Mouse (Mus musculus): ENCODE data around the gene Zfp316. TPM values are rescaled to one million over a fixed set of nuclear protein-coding genes. Genes with fewer than 3 reads are reported as not detected.
A peak's percentile ranks its signal among the peaks of the same experiment; 100 is the strongest.

Zfp316 gene
- polyA plus RNA-seq (2016; fragmentation: Nextera tagmentation; extraction: Ambion mirVana): 4.2 and 5.2 TPM in 2 replicates

DNA sequence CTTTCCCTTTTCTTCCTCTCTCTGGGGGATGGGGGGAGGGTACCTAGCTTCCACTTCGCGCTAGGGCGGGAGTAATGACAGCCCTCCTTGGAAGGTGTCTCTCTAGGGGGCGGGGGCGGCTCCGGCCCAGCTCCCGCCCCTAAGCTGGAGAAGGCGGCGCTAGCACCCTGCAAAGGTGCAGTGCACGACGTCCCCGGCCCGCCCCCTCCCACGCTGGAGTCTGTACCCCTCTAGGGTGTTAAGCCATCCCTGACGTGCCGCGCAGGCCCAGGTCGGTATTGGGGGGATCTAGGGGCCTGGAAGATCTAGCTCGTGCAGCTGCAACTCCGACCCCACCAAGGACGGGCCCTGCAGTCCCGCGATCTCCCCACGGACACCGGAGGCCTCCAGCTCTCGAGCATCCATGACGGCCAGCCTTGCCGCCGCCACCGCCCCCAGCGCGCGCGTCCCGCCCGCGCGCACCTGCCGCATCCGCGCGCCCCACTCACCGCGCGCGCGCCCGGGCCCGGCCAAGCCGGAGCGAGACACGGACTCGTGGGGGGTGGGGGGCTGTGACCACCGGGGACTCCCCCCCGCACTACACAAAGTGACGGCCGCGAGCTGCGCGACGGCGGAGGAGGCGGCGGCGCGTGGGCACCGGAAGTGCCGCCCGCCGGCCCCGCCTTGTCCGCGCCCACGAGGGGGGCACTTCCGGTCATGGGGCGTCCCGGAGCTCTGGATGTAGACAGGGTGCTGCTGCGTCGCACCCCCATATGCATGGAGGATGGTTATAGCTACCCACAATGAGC lies at the start of gene Zfp316:
TSS of gene Zfp316 (minus strand) at position 660 of the 788 bp plus-strand sequence.
- Histone ChIP-seq H3K4me1 (peaks cover 29% of the 10 kb centered on the region), H3K27ac (replicated peaks) (peak within 1 kb of the TSS; percentile 97), H3K36me3 (peaks cover 5% of the 10 kb centered on the region), H3K9me3 (replicated peaks) (no peaks in the 10 kb centered on the region), H3K4me3 (peak within 1 kb of the TSS; percentile 90), H3K27me3 (ENCODE audit: low read depth, poor library complexity, severe bottlenecking) (no peaks in the 10 kb centered on the region)
- WGBS: under 1% methylated on average over 70 of the region's 79 CpGs
- peak; percentile 71 for DNase-seq (ENCODE audit: low spot score)

DNA sequence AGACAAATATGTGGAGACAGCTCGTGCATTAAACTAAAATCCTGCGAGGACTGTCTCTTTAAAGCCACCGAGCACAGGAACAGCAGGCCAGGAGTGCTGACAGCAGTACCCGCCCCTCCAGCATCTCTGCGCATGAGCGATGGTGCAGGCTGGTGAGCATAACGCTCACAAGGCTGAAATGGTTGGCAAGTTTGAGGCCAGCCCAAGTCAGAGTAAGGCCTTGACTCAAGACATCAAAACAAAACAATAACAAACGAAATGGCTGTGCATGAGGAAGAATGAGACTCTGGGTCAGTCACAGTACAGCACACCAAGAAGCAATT lies 47.4 kb upstream of the Zfp316 start:
- no peaks in the 10 kb centered on the region for H3K27me3 ChIP-seq (ENCODE audit: low read depth, poor library complexity, severe bottlenecking)
- H3K9me3 ChIP-seq (replicated peaks): no peaks in the 10 kb centered on the region
- H3K27ac ChIP-seq (replicated peaks): no peak overlapping the region
- peaks cover 80% of the 10 kb centered on the region for H3K36me3 ChIP-seq
- DNase-seq (ENCODE audit: low spot score): no peak
- no peak overlapping the region for H3K4me3 ChIP-seq
- H3K4me1 ChIP-seq: peaks cover 29% of the 10 kb centered on the region
- 87% methylated on average over 8 of the region's 8 CpGs for WGBS

DNA sequence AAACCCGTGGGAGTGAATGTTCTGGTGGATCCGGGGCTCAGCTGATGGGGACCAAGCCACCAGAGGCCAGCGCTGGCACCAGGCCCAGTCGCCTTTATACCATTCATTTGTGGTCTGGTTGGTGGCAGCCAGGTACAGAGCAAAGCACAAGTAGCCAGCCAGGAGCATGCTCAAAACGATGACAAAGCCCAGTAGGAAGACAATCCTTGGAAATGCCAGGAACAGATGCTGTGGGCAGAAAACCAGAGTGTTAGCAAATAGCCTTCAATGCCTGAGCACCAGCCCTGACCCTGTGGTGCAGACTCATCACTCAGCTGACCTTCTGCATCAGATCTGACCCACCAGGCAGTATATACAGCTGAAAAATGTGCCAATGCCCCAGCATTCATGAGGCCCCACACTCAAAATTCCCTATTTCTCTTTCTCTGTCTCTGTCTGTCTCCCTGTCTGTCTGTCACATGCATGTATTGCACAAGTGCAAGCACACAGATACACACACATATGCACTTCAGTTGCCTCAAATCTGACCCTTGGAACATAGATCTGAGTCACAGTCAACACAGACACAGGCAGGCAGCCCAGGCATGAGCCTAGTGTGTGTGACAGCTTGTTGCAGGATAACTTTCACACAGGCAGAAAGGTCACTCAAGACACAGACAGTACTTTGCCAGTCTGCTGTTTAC lies 46.9 kb upstream of the Zfp316 start:
- Histone ChIP-seq H3K9me3 (replicated peaks) (no peaks in the 10 kb centered on the region), H3K27me3 (ENCODE audit: low read depth, poor library complexity, severe bottlenecking) (no peaks in the 10 kb centered on the region), H3K4me1 (peaks cover 29% of the 10 kb centered on the region), H3K36me3 (peaks cover 80% of the 10 kb centered on the region), H3K4me3 (no peak overlapping the region), H3K27ac (replicated peaks) (no peak overlapping the region)
- no peak for DNase-seq (ENCODE audit: low spot score)
- WGBS: 90% methylated on average over 5 of the region's 5 CpGs

DNA sequence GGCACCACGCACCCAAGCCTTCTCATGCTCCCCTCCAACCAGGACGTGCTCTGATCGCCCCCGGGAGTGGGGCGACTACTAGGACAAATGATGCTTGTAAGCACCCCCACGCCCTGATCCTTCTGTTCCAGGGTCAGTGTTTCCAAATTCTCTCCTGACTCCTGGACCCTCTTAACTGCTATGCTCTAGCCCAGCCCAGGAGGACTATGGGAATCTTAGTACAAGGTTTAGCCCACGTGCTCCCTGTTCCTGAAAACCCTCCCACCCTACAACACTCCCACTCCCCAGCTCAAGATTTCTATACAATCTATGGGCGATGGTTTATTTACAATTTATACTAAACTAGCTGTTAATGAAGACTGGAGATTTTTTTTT lies 45.7 kb upstream of the Zfp316 start:
- DNase-seq (ENCODE audit: low spot score): no peak
- no peaks in the 10 kb centered on the region for H3K9me3 ChIP-seq (replicated peaks)
- peaks cover 80% of the 10 kb centered on the region for H3K36me3 ChIP-seq
- no peaks in the 10 kb centered on the region for H3K27me3 ChIP-seq (ENCODE audit: low read depth, poor library complexity, severe bottlenecking)
- 13% methylated on average over 8 of the region's 8 CpGs for WGBS
- H3K4me3 ChIP-seq: peak overlapping the region; percentile 88
- H3K27ac ChIP-seq (replicated peaks): peak overlapping the region; percentile 99
- H3K4me1 ChIP-seq: peaks cover 29% of the 10 kb centered on the region

DNA sequence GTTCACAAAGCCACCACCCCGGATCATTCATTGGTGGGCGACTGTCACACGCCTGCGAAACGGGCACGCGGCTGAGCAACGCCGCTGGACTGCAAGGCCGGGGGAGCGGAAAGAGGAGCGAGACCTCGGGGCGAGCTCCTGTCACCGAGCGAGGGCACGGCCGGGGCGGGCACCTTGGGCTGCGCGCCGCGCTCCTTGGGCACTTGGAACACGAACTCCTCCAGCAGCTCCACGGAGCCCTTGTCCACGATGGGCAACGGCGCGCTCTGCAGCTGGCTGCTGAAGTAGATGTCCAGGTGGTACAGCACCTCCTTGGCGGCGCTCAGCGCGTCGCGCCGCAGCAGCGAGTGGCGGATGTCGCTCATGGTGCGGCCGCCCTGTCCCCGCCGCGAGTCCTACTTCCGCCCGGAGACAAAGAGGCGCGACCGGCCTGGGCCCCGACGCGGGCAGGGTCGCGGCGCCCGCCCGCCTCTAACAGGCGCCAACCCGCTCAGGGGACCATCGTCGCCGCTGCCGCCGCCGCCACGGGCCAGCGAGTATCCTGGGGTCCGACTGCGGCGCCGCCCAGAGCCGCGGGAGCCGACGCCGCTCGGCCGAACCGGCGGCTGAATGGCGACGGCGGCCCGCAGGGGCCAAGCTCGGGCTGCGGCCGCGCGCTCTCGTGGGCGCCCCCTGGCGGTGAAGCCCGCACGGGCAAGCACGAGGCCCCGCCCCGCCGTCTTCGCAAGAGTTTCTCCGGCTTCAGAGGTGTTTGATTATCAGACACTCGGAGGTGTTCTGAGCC lies 45.1 kb upstream of the Zfp316 start, which contains the start of gene E130309D02Rik:
TSS of gene E130309D02Rik (minus strand) at position 631 of the 784 bp plus-strand sequence.
- H3K4me1 ChIP-seq: peaks cover 29% of the 10 kb centered on the region
- DNase-seq (ENCODE audit: low spot score): peak; percentile 91
- no peaks in the 10 kb centered on the region for H3K9me3 ChIP-seq (replicated peaks)
- H3K4me3 ChIP-seq: peak within 1 kb of the TSS; percentile 88
- under 1% methylated on average over 101 of the region's 101 CpGs for WGBS
- peaks cover 80% of the 10 kb centered on the region for H3K36me3 ChIP-seq
- no peaks in the 10 kb centered on the region for H3K27me3 ChIP-seq (ENCODE audit: low read depth, poor library complexity, severe bottlenecking)
- peak within 1 kb of the TSS; percentile 99 for H3K27ac ChIP-seq (replicated peaks)

DNA sequence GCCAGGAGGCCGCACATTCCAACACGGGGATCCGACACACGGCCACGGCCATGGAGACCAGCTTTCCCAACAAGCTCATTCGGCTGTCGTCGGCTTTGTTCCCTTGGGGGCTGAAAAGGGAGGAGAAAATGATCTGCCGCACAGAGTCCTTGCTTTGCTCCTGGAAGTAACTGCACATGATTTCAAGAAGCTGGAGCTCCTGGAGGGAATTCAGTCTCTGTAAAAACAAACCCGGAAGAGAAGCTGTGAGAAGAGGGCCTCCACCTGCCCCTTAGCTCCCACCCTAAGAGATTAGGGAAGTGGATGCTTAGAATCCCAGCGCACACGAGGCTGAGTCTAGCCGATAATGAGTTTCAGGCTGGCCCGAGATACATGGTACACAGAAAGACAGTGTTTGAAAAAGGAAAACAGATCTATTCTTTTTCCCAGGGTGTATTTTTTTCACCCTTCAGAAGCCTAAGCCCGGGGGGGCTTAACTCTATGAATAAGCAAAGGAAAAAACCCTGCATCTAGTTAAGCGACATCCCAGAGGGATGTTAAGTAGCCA lies 44.4 kb upstream of the Zfp316 start:
- Histone ChIP-seq H3K27me3 (ENCODE audit: low read depth, poor library complexity, severe bottlenecking) (no peaks in the 10 kb centered on the region), H3K9me3 (replicated peaks) (no peaks in the 10 kb centered on the region), H3K36me3 (peaks cover 80% of the 10 kb centered on the region), H3K4me1 (peaks cover 29% of the 10 kb centered on the region), H3K4me3 (peak overlapping the region; percentile 88), H3K27ac (replicated peaks) (peak overlapping the region; percentile 99)
- peak; percentile 50 for DNase-seq (ENCODE audit: low spot score)
- 6% methylated on average over 16 of the region's 16 CpGs for WGBS

DNA sequence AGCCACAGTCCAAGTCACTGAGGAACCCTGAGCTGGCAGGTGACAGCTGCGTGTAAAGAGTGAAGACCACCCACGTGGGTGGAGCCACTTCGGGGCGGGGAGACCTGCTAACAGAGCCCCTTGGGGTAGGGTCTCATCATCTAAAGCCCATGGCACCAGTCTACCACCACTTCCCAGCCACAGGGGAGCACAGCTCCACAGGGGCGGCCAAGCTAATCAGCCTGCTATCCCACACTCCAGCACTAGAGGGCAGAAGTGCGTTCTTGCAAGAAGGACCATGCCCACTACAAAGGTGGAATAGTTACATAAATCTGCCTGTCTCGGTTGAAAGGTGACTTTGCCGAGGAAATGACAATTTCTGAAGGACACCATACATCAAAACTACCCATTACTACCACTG lies 42.1 kb upstream of the Zfp316 start:
- Histone ChIP-seq H3K36me3 (peaks cover 80% of the 10 kb centered on the region), H3K9me3 (replicated peaks) (no peaks in the 10 kb centered on the region), H3K27me3 (ENCODE audit: low read depth, poor library complexity, severe bottlenecking) (no peaks in the 10 kb centered on the region), H3K27ac (replicated peaks) (no peak overlapping the region), H3K4me3 (no peak overlapping the region; the same call in 1 of the 2 replicates), H3K4me1 (peaks cover 29% of the 10 kb centered on the region)
- peak; percentile 78 for DNase-seq (ENCODE audit: low spot score)
- 73% methylated on average over 8 of the region's 8 CpGs for WGBS

DNA sequence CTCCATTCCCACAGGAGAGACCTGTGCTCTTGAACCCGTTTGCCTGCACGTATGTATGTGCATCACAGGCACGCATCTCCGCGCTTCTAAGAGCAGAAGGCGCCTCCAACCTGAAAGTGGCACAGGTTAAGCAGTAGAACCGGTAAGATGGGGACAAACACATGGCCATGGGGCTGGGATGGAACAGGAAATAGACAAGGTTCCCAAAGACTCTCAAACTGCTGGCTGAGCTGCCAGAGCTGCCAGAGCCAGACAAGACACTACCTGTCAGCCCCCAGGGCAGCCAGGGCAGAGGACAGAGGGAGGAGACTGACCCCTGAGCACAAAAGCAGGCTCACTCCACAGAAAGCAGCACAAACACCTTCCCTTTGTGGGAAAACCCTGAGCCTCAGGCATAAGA lies 40.1 kb upstream of the Zfp316 start:
- Histone ChIP-seq H3K4me1 (peaks cover 19% of the 10 kb centered on the region), H3K36me3 (peaks cover 88% of the 10 kb centered on the region), H3K4me3 (no peak overlapping the region), H3K27me3 (ENCODE audit: low read depth, poor library complexity, severe bottlenecking) (no peaks in the 10 kb centered on the region), H3K27ac (replicated peaks) (no peak overlapping the region), H3K9me3 (replicated peaks) (no peaks in the 10 kb centered on the region)
- WGBS: 97% methylated on average over 7 of the region's 7 CpGs
- DNase-seq (ENCODE audit: low spot score): no peak

DNA sequence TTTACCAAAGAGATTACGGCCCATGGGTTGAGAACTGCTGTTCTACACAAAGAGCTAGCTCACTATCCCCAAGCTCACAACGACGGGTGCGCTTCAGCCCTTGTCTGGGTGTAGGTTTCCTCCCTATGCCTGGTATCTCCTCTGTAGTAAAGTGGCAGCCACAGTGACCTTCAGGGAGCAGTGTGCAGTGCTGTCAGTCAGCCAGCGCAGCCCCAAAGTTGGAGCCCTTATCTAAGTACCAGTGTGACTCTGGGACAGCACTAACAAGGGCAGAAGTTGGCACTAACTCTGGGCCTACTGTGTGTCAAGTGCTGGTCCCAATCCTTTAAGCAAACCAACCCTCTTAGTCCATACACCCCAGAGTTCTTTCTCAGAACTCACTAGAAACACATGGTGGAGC lies 39.0 kb upstream of the Zfp316 start:
- WGBS: 95% methylated on average over 5 of the region's 5 CpGs
- H3K9me3 ChIP-seq (replicated peaks): no peaks in the 10 kb centered on the region
- H3K4me3 ChIP-seq: no peak overlapping the region
- H3K27me3 ChIP-seq (ENCODE audit: low read depth, poor library complexity, severe bottlenecking): no peaks in the 10 kb centered on the region
- H3K4me1 ChIP-seq: peaks cover 11% of the 10 kb centered on the region
- peaks cover 99% of the 10 kb centered on the region for H3K36me3 ChIP-seq
- no peak overlapping the region for H3K27ac ChIP-seq (replicated peaks)
- DNase-seq (ENCODE audit: low spot score): no peak

DNA sequence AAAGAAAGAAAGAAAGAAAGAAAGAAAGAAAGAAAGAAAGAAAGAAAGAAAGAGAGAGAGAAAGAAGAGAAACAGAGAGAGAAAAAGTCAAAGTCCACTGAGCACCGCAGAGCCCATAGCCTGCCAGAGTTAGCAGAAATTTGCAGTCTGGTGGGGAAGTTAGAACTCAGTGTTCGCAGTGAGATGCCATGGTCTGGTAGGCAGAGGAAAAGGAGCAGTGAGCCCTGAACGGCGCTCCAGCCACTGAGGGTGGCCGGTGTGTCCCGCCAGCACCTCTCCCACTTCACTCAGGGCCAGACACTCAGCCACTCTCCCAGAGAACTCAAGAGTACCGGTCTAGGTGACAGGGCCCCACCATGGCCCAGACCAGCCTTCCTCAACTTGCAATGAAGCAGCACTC lies 34.4 kb upstream of the Zfp316 start:
- 94% methylated on average over 7 of the region's 7 CpGs for WGBS

DNA sequence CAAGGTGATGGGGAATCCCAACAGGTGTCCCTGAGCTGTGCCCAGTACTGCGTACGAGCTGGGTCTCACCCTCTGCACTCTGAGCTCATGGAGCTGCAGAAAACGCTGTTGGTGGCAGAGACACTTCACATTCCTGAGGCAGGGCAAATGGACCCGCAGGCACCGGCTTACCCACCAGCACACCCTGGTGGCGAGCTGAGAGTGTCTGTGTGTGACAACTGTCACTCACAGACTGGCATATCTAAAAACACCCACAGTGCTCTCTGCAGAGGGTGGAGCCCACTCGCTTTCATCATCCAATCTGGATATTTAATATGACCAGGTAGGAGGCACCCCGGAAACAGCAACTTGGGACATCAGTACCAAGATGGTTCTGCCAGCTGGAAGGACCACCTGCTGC lies 31.5 kb upstream of the Zfp316 start:
- H3K4me3 ChIP-seq: no peak overlapping the region
- H3K4me1 ChIP-seq: no peaks in the 10 kb centered on the region
- H3K27me3 ChIP-seq (ENCODE audit: low read depth, poor library complexity, severe bottlenecking): no peaks in the 10 kb centered on the region
- H3K9me3 ChIP-seq (replicated peaks): peaks cover 3% of the 10 kb centered on the region; the same call in 1 of the 2 replicates
- H3K27ac ChIP-seq (replicated peaks): no peak overlapping the region
- WGBS: 86% methylated on average over 8 of the region's 8 CpGs
- no peak for DNase-seq (ENCODE audit: low spot score)
- peaks cover 88% of the 10 kb centered on the region for H3K36me3 ChIP-seq

More for the DNA sequence above, 34.4 kb upstream of the Zfp316 start:
- no peak overlapping the region for H3K4me3 ChIP-seq
- H3K27ac ChIP-seq (replicated peaks): no peak overlapping the region
- no peaks in the 10 kb centered on the region for H3K4me1 ChIP-seq
- no peaks in the 10 kb centered on the region; the same call in 1 of the 2 replicates for H3K9me3 ChIP-seq (replicated peaks)
- DNase-seq (ENCODE audit: low spot score): no peak
- no peaks in the 10 kb centered on the region for H3K27me3 ChIP-seq (ENCODE audit: low read depth, poor library complexity, severe bottlenecking)
- peaks cover 100% of the 10 kb centered on the region for H3K36me3 ChIP-seq

DNA sequence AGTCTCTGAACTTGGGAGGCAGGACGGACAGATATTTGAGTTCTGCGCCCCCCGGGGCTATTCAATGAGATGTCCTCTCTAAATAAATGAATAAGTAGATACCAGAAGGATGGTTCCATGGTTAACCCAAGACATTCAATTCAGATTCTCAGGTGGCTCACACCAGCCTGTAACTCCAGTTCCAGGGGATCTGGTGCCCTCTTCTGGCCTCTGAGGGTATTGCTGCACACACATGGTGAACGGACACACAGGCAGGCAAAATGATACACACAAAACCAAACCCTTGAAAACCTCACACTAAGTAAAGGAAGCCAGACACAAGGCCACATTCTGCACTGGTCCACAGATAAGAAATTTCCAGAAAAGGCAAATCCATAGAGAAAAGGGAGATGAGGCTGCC lies 29.9 kb upstream of the Zfp316 start:
- Histone ChIP-seq H3K27ac (replicated peaks) (no peak overlapping the region), H3K36me3 (peaks cover 82% of the 10 kb centered on the region), H3K27me3 (ENCODE audit: low read depth, poor library complexity, severe bottlenecking) (peaks cover 5% of the 10 kb centered on the region), H3K4me1 (no peaks in the 10 kb centered on the region), H3K4me3 (no peak overlapping the region), H3K9me3 (replicated peaks) (peaks cover 3% of the 10 kb centered on the region; the same call in 1 of the 2 replicates)
- DNase-seq (ENCODE audit: low spot score): peak; percentile 49
- WGBS: 92% methylated on average over 4 of the region's 4 CpGs
